Mouse (Mus musculus): Measurements from ENCODE around the gene Ctdnep1.

The Ctdnep1 gene

GRCm38 (mm10) chr11:69964650-69965270 lies 16.2 kb upstream of the Ctdnep1 start, which contains the start of gene Cldn7:
Cldn7 (plus strand) TSS chr11:69964779.
- POLR2A ChIA-PET: interaction anchor here (0.7 to 9.1 kb wide), 37 partner anchors 9 to 682 kb away, joined by 3 to 62 read pairs (median 4); partner anchors contain the start of genes Ctdnep1 (in 3 of the 4), Eif5a (in 2 of the 4), Elp5 (in 2 of the 4) and Slc2a4 (in 2 of the 4)

DNA sequence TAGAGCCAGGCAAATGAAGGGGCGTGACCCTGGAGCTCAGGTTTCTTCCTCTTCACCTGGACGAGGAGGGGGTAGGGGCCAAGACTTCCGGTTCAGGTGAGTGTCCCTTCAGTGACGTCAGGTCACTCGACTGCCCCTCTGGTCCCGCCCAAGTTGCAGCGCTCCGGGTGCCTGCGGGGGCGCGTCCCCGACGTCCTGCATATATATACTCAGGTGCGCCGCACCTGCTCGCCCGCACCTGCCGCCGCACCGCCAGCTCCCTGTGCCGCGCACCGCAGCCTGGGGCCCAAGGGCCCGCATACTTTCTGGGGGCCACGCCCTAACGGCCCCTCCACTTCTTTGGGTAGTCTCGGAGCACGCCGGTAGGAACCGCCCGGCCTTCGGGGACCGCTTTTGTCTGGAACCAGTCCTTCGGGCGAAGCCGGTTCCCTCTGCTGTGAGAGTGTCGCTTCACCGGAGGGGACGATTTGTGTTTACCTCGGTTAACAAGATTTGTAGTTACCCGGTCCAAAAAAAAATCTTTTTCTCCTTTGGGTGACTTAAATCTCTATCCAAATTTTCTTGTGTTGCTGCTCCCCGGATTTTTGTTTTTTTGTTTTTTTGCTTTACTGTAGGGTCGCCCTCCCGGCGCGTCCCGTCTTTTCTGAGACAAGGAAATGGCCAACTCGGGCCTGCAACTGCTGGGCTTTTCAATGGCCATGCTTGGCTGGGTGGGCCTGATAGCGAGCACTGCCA lies 15.5 kb upstream of the Ctdnep1 start:
- CTCF ChIA-PET: interaction anchor here (0.5 to 4.8 kb wide), 16 partner anchors 13 to 249 kb away, joined by 3 to 30 read pairs (median 4); partner anchors contain the start of genes Ybx2 (in 2 of the 4), Slc16a11 (in 1 of the 4) and Slc2a4 (in 1 of the 4)
- POLR2A ChIA-PET: interaction anchor here (0.8 to 9.1 kb wide), 34 partner anchors 10 to 681 kb away, joined by 3 to 62 read pairs (median 5); partner anchors contain the start of genes Ctdnep1 (in 3 of the 4), Eif5a (in 2 of the 4), Elp5 (in 2 of the 4) and Slc2a4 (in 2 of the 4)

More at GRCm38 (mm10) chr11:69964650-69965270, 16.2 kb upstream of the Ctdnep1 start, which contains the start of gene Cldn7:
- CTCF ChIA-PET: interaction anchor here (0.5 to 4.8 kb wide), 17 partner anchors 12 to 1214 kb away, joined by 3 to 30 read pairs (median 4); partner anchors contain the start of genes Ybx2 (in 2 of the 4) and Slc2a4 (in 1 of the 4)

- CTCF ChIA-PET: interaction anchor here in 3 of 4 experiments (0.5 to 4.8 kb wide), 12 partner anchors 14 to 247 kb away, joined by 3 to 30 read pairs (median 5); partner anchors contain the start of genes Ybx2 (in 2 of the 3), Slc16a11 (in 1 of the 3) and Slc2a4 (in 1 of the 3)
Measured at GRCm38 (mm10) chr11:69966006-69966859, 14.7 kb upstream of the Ctdnep1 start.

DNA sequence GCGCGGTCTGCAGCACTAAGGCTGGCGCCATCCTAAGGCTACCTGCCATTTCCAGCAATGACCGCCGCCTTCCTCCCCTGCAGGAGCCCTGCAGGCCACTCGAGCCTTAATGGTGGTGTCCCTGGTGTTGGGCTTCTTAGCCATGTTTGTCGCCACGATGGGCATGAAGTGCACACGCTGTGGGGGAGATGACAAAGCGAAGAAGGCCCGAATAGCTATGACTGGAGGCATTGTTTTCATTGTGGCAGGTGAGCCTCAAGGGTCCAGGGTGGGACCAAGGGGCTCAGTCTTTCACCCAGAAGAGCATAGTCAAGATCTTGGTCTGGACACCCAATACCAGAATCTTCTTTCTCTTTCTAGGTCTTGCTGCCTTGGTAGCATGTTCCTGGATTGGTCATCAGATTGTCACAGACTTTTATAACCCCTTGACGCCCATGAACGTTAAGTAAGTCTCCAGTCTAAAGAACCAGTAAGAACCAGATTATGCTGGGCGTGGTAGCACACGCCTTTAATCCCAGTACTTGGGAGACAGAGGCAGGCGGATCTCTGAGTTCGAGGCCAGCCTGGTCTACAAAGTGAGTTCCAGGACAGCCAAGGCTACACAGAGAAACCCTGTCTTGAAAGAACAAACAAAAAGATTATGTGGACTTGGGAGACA lies 14.0 kb upstream of the Ctdnep1 start:
- POLR2A ChIA-PET: interaction anchor here in 3 of 4 experiments (0.5 to 9.1 kb wide), 19 partner anchors 9 to 80 kb away, joined by 3 to 62 read pairs (median 5); partner anchors contain the start of genes Ctdnep1 (in 3 of the 3), Elp5 (in 2 of the 3), Slc2a4 (in 2 of the 3) and 2810408A11Rik (in 1 of the 3)
- CTCF ChIA-PET: interaction anchor here in 2 of 4 experiments (1.2 to 4.8 kb wide), 7 partner anchors 16 to 246 kb away, joined by 3 to 30 read pairs (median 13); partner anchors contain the start of genes Ybx2 (in 2 of the 2), Slc16a11 (in 1 of the 2) and Slc2a4 (in 1 of the 2)

More at GRCm38 (mm10) chr11:69966006-69966859, 14.7 kb upstream of the Ctdnep1 start:
- POLR2A ChIA-PET: interaction anchor here in 3 of 4 experiments (0.5 to 9.1 kb wide), 33 partner anchors 10 to 681 kb away, joined by 3 to 62 read pairs (median 5); partner anchors contain the start of genes Ctdnep1 (in 3 of the 3), Eif5a (in 2 of the 3), Elp5 (in 2 of the 3) and Gabarap (in 2 of the 3)

DNA sequence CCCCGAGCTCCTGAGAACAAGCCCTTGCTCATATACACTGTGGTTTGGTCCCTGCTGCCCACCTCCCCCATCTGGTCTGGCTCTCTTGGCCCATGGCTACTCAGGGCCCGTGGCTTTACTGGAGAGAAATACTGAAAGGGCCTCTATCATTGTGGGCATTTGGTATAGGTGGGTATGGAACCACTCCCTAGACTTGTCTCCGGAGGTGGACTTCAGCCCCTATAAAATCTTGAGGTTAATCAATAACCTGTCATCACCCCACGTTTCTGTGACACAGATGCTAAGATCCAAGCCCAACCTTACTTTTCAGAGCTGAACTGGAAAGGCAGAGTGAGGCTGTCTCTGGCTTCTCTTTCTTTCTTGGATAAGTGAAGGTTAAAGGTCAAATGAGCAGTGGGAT lies 12.2 kb upstream of the Ctdnep1 start:
- POLR2A ChIA-PET: interaction anchor here (0.7 to 9.1 kb wide), 11 partner anchors 12 to 212 kb away, joined by 3 to 62 read pairs (median 5); partner anchors contain the start of genes Ctdnep1 (in 2 of the 4), Elp5 (in 2 of the 4), Gabarap (in 1 of the 4) and Slc2a4 (in 1 of the 4)
- CTCF ChIA-PET: interaction anchor here in 1 of 4 experiments (0.7 kb wide), 1 partner anchor 540 kb away, joined by 9 read pairs; no protein-coding TSS in a partner anchor

DNA sequence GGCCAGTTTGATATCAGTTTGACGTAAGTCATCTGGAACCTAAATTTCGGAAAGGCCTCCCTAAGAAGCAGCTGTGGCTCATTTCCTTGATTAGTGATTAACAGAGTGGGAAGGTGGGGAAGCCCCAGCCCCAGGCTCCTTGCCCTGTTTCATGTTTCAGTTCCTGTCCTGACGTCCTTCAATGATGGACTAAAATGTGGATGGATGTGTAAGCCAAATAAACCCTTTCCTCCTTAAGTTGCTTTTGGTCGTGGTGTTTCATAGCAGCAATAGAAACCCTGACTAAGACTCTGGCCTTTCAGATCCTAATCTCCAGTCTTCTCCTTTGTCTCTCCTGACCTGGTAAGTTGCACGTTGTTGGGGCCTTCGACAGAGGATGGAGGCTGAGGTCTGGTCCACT lies 10.7 kb upstream of the Ctdnep1 start:
- ChIA-PET POLR2A (interaction anchor here (0.6 to 9.1 kb wide), 9 partner anchors 10 to 50 kb away, joined by 3 to 62 read pairs (median 4); partner anchors contain the start of genes Ctdnep1 (in 2 of the 4), Acadvl (in 1 of the 4), Elp5 (in 1 of the 4) and Slc2a4 (in 1 of the 4)), CTCF (no interaction called here)

GRCm38 (mm10) chr11:69970775-69971174 lies 10.2 kb upstream of the Ctdnep1 start:
- POLR2A ChIA-PET: interaction anchor here (0.6 to 9.1 kb wide), 11 partner anchors 9 to 361 kb away, joined by 3 to 62 read pairs (median 4); partner anchors contain the start of genes Ctdnep1 (in 2 of the 4), Elp5 (in 1 of the 4) and Slc2a4 (in 1 of the 4)

GRCm38 (mm10) chr11:69974907-69975306 lies 6.0 kb upstream of the Ctdnep1 start:
- CTCF ChIA-PET: interaction anchor here in 1 of 4 experiments (0.7 kb wide), 1 partner anchor 215 kb away, joined by 3 read pairs; no protein-coding TSS in a partner anchor
- POLR2A ChIA-PET: interaction anchor here in 2 of 4 experiments (1.0 to 2.0 kb wide), 4 partner anchors 11 to 41 kb away, joined by 4 to 5 read pairs (median 4); partner anchors contain the start of gene Gabarap (in 2 of the 2)

More at GRCm38 (mm10) chr11:69970775-69971174, 10.2 kb upstream of the Ctdnep1 start:
- CTCF ChIA-PET: interaction anchor here in 1 of 4 experiments (0.6 kb wide), 1 partner anchor 230 kb away, joined by 4 read pairs; no protein-coding TSS in a partner anchor

GRCm38 (mm10) chr11:69976271-69976670 lies 4.7 kb upstream of the Ctdnep1 start:
- CTCF ChIA-PET: interaction anchor here in 1 of 4 experiments (0.6 to 0.7 kb wide), 2 partner anchors 25 to 201 kb away, joined by 4 to 13 read pairs; no protein-coding TSS in a partner anchor
- POLR2A ChIA-PET: interaction anchor here in 3 of 4 experiments (0.5 to 2.0 kb wide), 8 partner anchors 10 to 938 kb away, joined by 3 to 5 read pairs (median 4); partner anchors contain the start of genes Dvl2 (in 1 of the 3) and Gabarap (in 1 of the 3)

- ChIA-PET POLR2A (interaction anchor here (0.6 to 8.0 kb wide), 116 partner anchors 8 to 689 kb away, joined by 3 to 137 read pairs (median 5); partner anchors contain the start of genes 2810408A11Rik (in 3 of the 4), Cldn7 (in 3 of the 4), Dvl2 (in 3 of the 4) and Eif5a (in 3 of the 4)), CTCF (interaction anchor here in 2 of 4 experiments (0.6 to 1.9 kb wide), 13 partner anchors 12 to 222 kb away, joined by 3 to 18 read pairs (median 4); partner anchors contain the start of gene Gabarap (in 1 of the 2))
Measured at GRCm38 (mm10) chr11:69979827-69980195, 1.1 kb upstream of the Ctdnep1 start.

- ChIA-PET CTCF (interaction anchor here in 3 of 4 experiments (0.6 to 1.9 kb wide), 15 partner anchors 11 to 249 kb away, joined by 3 to 18 read pairs (median 4); partner anchors contain the start of gene Gabarap (in 1 of the 3)), POLR2A (interaction anchor here (0.6 to 8.0 kb wide), 134 partner anchors 8 to 720 kb away, joined by 3 to 137 read pairs (median 4); partner anchors contain the start of genes 2810408A11Rik (in 3 of the 4), Cldn7 (in 3 of the 4), Dvl2 (in 3 of the 4) and Eif5a (in 3 of the 4))
Measured at GRCm38 (mm10) chr11:69980196-69981140, 488 bp upstream of the Ctdnep1 start.

DNA sequence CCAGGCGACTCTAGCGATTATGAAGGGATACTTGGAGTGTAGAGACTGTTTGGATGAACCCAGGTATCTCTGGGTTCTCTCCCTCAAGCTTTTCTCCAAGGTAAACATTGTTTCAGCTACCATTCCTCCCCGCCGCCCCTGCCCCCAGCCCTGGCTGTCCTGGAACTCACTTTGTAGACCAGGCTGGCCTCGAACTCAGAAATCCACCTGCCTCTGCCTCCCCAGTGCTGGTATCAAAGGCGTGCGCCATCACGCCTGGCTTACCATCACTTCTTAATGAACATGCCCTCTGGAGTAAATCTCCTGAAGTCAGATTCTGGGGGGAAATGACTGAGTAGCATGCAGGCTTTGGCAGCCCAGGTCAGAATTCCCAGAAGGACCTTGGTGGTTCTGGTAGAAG lies 1.3 kb downstream of the Ctdnep1 start, which contains the start of gene Elp5:
Gene Elp5, minus strand, starts transcription at position 293 of the 400 bp plus-strand sequence.
- ChIA-PET CTCF (interaction anchor here (0.6 to 1.6 kb wide), 5 partner anchors 14 to 48 kb away, joined by 3 to 7 read pairs (median 4); no protein-coding TSS in a partner anchor), POLR2A (interaction anchor here (0.6 to 8.0 kb wide), 32 partner anchors 9 to 223 kb away, joined by 3 to 137 read pairs (median 9); partner anchors contain the start of genes Gabarap (in 3 of the 4), Slc2a4 (in 3 of the 4), Cldn7 (in 2 of the 4) and Dvl2 (in 2 of the 4))

GRCm38 (mm10) chr11:69982877-69983276 lies 1.9 kb downstream of the Ctdnep1 start:
- ChIA-PET POLR2A (interaction anchor here in 3 of 4 experiments (1.0 to 8.0 kb wide), 11 partner anchors 9 to 81 kb away, joined by 3 to 137 read pairs (median 57); partner anchors contain the start of genes Cldn7 (in 2 of the 3), Gabarap (in 2 of the 3), Phf23 (in 2 of the 3) and Eif5a (in 1 of the 3)), CTCF (interaction anchor here in 1 of 4 experiments (0.9 kb wide), 1 partner anchor 23 kb away, joined by 3 read pairs; no protein-coding TSS in a partner anchor)

DNA sequence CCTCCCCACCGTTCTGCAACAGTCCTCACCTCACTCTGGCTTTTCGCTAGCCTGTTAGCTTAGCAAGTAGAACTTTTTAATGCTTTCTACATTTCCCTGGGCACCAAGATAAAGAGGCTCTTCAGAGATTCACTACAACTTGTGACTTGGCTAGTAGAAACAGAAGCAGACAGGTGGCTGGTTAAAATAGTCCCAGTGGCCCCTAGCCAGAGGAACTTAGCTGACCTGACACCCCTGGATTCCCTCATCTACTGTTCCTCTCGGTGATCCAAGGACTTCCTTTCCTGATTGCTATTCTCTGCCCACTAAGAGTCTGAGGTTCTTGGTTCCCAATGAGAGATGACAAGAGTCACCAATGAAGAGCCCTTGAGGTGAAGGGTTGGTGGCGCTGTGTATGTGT lies 2.4 kb downstream of the Ctdnep1 start:
- CTCF ChIA-PET: no interaction called here
- POLR2A ChIA-PET: interaction anchor here in 2 of 4 experiments (1.0 to 8.0 kb wide), 9 partner anchors 8 to 63 kb away, joined by 3 to 137 read pairs (median 6); partner anchors contain the start of genes Gabarap (in 2 of the 2), Phf23 (in 2 of the 2), Acadvl (in 1 of the 2) and Eif5a (in 1 of the 2)
